Mouse (Mus musculus) embryonic facial prominence, embryonic 11.5 days (tissue): ENCODE data around the gene Slc6a5. TPM values are rescaled to one million over a fixed set of nuclear protein-coding genes. Genes with fewer than 3 reads are reported as not detected.

Experiments used
- ATAC-seq: fragments of 200-750 bp; cut with Nextera tagmentation; replicated peaks from 2 replicates; pipeline ENCODE4 v1.8.0; 2017; ENCODE audit warnings: low read depth; ENCODE audit not compliant: insufficient number of reproducible peaks, low FRiP score, low TSS enrichment
- DNase-seq: peaks from one replicate; pipeline ENCODE4 v3.0.0-alpha.2; 2015; ENCODE audit warnings: low spot score
- H3K27ac ChIP-seq: fragments of 300-500 bp; sonication (generic); replicated peaks from 2 replicates; pipeline ENCODE4 v1.5.1; 2014; ENCODE audit warnings: mild to moderate bottlenecking, low read depth, low read length, control low read depth
- H3K27me3 ChIP-seq: fragments of 300-500 bp; sonication (generic); 2 replicates; pipeline ENCODE4 v1.6.1; 2014; ENCODE audit warnings: mild to moderate bottlenecking, low read length, moderate library complexity, mixed read lengths; ENCODE audit not compliant: control insufficient read depth, insufficient read depth
- H3K36me3 ChIP-seq: fragments of 300-500 bp; sonication (generic); replicated peaks from 2 replicates; pipeline ENCODE4 v1.6.1; 2014; ENCODE audit warnings: low read depth, mild to moderate bottlenecking, low read length, moderate library complexity, mixed read lengths; ENCODE audit not compliant: control insufficient read depth, insufficient read depth
- H3K4me1 ChIP-seq: fragments of 300-500 bp; sonication (generic); 2 replicates; pipeline ENCODE4 v1.6.1; 2014; ENCODE audit warnings: low read length, mixed read lengths; ENCODE audit not compliant: control insufficient read depth, insufficient read depth
- H3K4me2 ChIP-seq: fragments of 300-500 bp; sonication (generic); 2 replicates; pipeline ENCODE4 v1.6.1; 2014; ENCODE audit warnings: low read depth, mild to moderate bottlenecking, control low read depth, low read length, moderate library complexity
- H3K4me3 ChIP-seq: fragments of 300-500 bp; sonication (generic); 2 replicates; pipeline ENCODE4 v1.5.1; 2014; ENCODE audit warnings: low read depth, low read length, control low read depth
- H3K9ac ChIP-seq: fragments of 300-500 bp; sonication (generic); replicated peaks from 2 replicates; pipeline ENCODE4 v1.6.1; 2014; ENCODE audit warnings: mild to moderate bottlenecking, control low read depth, low read length
- H3K9me3 ChIP-seq: fragments of 300-500 bp; sonication (generic); replicated peaks from 2 replicates; pipeline ENCODE4 v1.6.1; 2016; ENCODE audit warnings: mild to moderate bottlenecking, low read length, inconsistent platforms, mixed read lengths; ENCODE audit not compliant: control insufficient read depth
- WGBS: fragments of 180-500 bp; shearing (Covaris S2); extraction: QIAGEN DNeasy Blood & Tissue Kit; methylation state at CpG from one replicate; pipeline ENCODE4 v1.1.7; 2014; 5-methylcytosine and 5-hydroxymethylcytosine counted together
- polyA plus RNA-seq: library from polyadenylated mRNA; unstranded; fragments of >200 nt; fragmentation: Nextera tagmentation; extraction: Ambion mirVana; gene quantifications from 2 replicates; pipeline ENCODE4 v1.2.1, GENCODE M21; 2014

Slc6a5 gene
- polyA plus RNA-seq, 1 experiment from 2014 or later: 0.06 TPM

DNA sequence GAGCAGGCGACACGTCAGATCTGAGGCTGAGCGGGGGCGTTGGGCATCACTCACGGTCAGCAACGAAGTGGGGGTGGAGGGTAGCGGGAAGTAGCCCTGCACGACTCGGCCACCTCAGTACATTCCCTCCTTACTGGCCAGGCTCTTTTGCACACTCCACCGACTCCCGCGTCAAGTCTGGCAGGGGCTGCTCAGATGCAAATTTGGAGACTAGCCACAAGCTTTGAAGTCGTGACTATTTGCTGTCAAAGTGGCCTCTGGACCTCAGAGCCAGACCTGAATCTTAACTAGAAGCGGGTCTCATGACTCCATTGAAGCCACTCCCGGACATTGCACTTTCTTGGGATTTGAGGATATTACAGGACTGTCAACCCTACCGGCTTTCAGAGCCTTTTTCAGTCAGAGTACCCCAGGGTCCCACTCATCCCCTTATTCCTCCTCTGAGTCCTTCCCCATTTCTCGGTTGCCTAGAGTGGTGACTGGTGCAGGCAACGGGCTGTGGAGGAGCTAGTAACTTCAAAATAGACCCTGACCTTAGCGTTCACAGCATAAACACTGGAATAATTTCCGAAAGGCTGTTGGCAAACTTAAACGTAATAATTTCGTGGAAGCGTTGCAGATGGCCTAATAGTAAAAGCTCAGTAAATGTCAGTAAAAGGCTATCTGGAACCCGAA lies 1.6 kb upstream of the Slc6a5 start:
- Histone ChIP-seq H3K9me3 (no peaks in the 10 kb centered on the region), H3K4me1 (no peaks in the 10 kb centered on the region), H3K9ac (no peak overlapping the region), H3K4me3 (no peak overlapping the region), H3K36me3 (no peaks in the 10 kb centered on the region), H3K4me2 (no peak overlapping the region), H3K27ac (no peak overlapping the region), H3K27me3 (peaks cover 70% of the 10 kb centered on the region)
- DNase-seq (no peak), ATAC-seq (no peak)
- WGBS: 1% methylated on average over 24 of the region's 24 CpGs

DNA sequence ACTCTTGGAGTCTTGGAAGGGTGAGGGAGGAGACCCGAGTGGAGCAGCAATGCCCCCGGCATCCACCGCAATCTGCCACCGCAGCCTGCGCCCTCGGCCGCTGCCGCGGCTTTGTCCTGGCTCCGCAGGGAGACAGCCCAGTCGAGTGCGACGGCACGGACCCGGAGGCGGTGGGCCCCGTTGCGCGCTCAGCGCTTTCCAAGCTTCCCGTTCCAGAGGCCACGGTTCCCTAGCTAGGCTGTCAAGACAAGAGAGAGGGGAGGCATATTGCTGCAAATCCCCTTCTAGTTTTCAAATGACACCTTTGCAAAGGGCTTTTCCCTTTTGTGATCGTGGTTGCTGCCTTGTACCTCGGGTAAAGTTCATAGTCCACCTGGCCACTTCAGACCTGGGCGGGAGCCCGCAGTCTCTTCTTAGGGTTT lies 945 bp upstream of the Slc6a5 start:
- Histone ChIP-seq H3K4me1 (no peaks in the 10 kb centered on the region), H3K4me3 (no peak overlapping the region), H3K27me3 (peaks cover 76% of the 10 kb centered on the region), H3K9me3 (no peaks in the 10 kb centered on the region), H3K9ac (no peak overlapping the region), H3K36me3 (no peaks in the 10 kb centered on the region), H3K27ac (no peak overlapping the region), H3K4me2 (no peak overlapping the region)
- ATAC-seq (no peak), DNase-seq (no peak)
- WGBS: under 1% methylated on average over 26 of the region's 26 CpGs

DNA sequence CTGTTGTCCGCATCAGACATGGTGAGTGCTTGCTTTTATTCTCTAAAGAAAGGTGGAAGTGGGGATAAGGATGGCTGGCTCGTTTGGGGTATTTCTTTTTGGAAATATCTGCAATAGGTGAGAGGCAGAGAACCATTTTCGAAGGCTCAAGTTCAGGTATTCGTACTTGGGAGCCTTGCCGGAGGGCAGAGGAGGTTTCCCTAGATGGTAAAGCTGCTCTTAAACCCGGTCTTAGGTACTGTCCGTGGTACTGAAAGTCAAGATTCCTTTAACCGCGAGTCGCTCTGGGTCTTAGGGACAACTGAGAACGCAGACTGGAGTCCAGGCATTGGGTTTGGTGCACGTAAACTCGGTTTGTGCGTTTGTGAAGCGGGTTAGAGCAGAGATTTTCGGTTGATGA lies 415 bp downstream of the Slc6a5 start:
- H3K4me1 ChIP-seq: no peaks in the 10 kb centered on the region
- no peak for ATAC-seq
- DNase-seq: peak; percentile 93
- H3K9ac ChIP-seq: no peak overlapping the region
- no peak overlapping the region for H3K27ac ChIP-seq
- no peak overlapping the region for H3K4me2 ChIP-seq
- H3K27me3 ChIP-seq: peaks cover 87% of the 10 kb centered on the region
- no peaks in the 10 kb centered on the region for H3K36me3 ChIP-seq
- WGBS: under 1% methylated on average over 16 of the region's 16 CpGs
- H3K4me3 ChIP-seq: no peak overlapping the region
- no peaks in the 10 kb centered on the region for H3K9me3 ChIP-seq

DNA sequence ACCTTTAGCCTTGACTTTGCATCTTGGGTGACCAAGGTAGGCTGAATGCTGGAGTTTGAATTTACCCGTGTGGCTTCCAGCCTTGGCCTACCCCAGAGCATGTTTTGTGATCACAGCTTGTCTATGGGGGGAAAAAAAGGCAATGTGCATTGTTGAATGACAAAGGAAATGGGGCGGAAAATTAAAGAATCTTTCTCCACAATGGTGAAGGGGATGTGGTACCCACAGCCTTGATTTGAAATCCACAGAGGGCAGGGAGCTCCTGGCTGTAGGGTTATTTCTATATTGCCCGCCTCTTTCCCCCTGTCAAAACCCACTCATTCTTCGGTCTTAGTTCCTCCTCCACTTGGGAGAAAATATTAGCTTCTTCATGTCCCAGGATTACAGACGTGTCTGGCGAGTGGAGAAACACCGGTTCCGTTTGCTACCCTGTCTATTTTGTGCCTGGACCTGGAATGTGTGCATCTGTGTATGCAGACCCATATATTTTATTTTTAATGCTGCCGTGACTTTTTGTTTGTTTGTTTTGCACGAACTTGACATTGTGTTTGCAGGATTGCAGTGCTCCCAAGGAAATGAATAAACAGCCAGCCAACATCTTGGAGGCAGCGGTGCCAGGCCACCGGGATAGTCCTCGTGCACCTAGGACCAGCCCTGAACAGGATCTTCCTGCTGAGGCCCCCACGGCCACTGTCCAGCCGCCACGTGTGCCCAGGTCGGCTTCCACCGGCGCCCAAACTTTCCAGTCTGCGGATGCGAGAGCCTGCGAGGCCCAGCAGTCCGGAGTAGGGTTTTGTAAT lies 1.4 kb downstream of the Slc6a5 start:
- DNase-seq: no peak
- H3K4me3 ChIP-seq: no peak overlapping the region
- no peak overlapping the region for H3K9ac ChIP-seq
- H3K27ac ChIP-seq: no peak overlapping the region
- H3K4me1 ChIP-seq: no peaks in the 10 kb centered on the region
- H3K36me3 ChIP-seq: no peaks in the 10 kb centered on the region
- H3K9me3 ChIP-seq: no peaks in the 10 kb centered on the region
- WGBS: 3% methylated on average over 23 of the region's 23 CpGs
- no peak for ATAC-seq
- peaks cover 94% of the 10 kb centered on the region for H3K27me3 ChIP-seq
- no peak overlapping the region for H3K4me2 ChIP-seq

DNA sequence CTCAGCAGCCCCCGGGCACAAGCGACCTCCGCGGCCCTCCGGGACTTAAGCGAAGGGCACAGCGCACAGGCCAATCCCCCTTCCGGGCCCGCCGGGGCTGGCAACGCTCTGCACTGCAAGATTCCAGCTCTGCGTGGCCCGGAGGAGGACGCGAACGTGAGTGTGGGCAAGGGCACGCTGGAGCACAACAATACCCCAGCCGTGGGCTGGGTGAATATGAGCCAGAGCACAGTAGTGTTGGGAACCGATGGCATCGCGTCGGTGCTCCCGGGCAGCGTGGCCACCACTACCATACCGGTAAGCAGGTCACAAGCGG lies 2.0 kb downstream of the Slc6a5 start:
- Histone ChIP-seq H3K36me3 (no peaks in the 10 kb centered on the region), H3K4me2 (no peak overlapping the region), H3K4me1 (no peaks in the 10 kb centered on the region), H3K9me3 (no peaks in the 10 kb centered on the region), H3K9ac (no peak overlapping the region), H3K27ac (no peak overlapping the region), H3K27me3 (peaks cover 94% of the 10 kb centered on the region), H3K4me3 (no peak overlapping the region)
- under 1% methylated on average over 26 of the region's 26 CpGs for WGBS
- ATAC-seq (no peak), DNase-seq (no peak)

DNA sequence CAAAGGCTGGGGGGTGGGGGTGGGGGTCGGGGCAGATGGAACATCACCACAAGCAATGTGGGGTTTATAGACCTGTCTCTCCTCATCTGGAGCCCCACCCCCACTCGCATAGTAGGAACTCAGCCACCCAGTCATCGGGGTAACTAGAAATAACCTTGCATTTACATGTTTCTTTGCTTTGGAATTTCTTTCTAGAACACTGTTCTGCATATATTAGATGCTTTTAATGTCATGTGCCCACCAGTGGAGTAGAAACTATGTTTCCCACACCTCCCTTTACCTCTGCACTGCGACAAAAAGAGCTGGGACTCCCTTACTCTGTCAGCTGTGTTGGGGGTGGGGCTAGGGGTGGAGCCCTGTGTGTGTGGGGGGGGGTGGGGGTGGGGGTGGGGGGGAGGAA lies 3.2 kb downstream of the Slc6a5 start:
- H3K4me3 ChIP-seq: no peak overlapping the region
- WGBS: 4% methylated on average over 4 of the region's 4 CpGs
- H3K27me3 ChIP-seq: peaks cover 93% of the 10 kb centered on the region
- H3K36me3 ChIP-seq: no peaks in the 10 kb centered on the region
- no peaks in the 10 kb centered on the region for H3K9me3 ChIP-seq
- ATAC-seq: no peak
- H3K4me1 ChIP-seq: no peaks in the 10 kb centered on the region
- no peak overlapping the region for H3K4me2 ChIP-seq
- H3K9ac ChIP-seq: no peak overlapping the region
- no peak for DNase-seq
- H3K27ac ChIP-seq: no peak overlapping the region

DNA sequence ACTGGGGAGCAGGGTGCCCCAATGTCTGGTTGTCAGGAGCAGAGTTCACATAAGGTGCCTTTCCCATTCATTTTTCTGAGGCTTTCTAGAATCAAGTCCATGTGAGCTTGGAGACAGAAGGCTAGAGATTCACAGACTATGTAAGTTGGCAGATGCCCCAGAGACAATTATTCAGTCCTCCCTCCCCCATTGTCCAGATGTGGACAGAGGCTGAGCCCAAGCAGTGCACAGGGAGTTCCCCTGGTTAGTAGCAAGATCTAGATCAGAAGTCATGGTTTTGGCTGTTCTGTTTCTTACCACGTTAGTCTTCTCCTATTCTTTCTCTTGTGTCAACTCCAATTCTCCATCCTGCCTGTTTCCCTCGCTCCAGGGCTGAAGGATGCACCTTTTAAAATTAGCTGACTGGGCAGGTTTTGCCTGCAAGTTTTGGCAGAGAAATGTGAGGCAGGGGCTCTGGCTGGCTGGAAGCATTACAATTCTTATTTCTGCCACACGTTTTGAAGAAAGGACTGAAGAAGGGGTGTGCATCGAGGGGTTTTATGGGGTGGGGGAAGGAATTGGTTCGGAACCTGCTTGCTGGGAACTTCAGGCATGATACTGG lies 3.9 kb downstream of the Slc6a5 start:
- WGBS: 3% methylated on average over 5 of the region's 5 CpGs
- H3K9ac ChIP-seq: no peak overlapping the region
- H3K4me3 ChIP-seq: no peak overlapping the region
- no peaks in the 10 kb centered on the region for H3K9me3 ChIP-seq
- H3K36me3 ChIP-seq: no peaks in the 10 kb centered on the region
- H3K4me2 ChIP-seq: no peak overlapping the region
- H3K27ac ChIP-seq: no peak overlapping the region
- ATAC-seq (no peak), DNase-seq (no peak)
- H3K4me1 ChIP-seq: no peaks in the 10 kb centered on the region
- H3K27me3 ChIP-seq: peaks cover 87% of the 10 kb centered on the region

DNA sequence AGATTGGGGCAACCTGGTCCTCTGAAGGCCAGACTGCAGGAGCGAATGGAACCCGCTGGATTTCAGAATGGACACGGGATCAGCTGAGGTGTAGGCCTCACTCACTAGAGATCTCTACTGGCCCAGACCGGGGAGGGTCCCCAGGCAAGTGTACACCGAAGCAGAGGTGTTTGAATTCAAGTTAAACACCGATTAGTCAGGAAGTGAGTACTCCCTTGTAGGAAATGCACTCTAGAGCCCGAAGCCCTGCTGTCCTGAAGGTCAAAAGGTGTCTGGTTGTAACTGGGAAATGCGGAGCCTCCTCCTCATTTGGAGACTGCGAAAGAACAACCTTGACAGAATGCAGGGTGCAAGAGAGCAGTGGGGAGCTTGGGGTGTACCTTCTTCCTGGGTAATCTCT lies 5.0 kb downstream of the Slc6a5 start:
- H3K27ac ChIP-seq: no peak overlapping the region
- H3K9ac ChIP-seq: no peak overlapping the region
- ATAC-seq: no peak
- H3K4me1 ChIP-seq: no peaks in the 10 kb centered on the region
- H3K4me3 ChIP-seq: no peak overlapping the region
- WGBS: 1% methylated on average over 9 of the region's 9 CpGs
- H3K36me3 ChIP-seq: no peaks in the 10 kb centered on the region
- peaks cover 77% of the 10 kb centered on the region for H3K27me3 ChIP-seq
- H3K9me3 ChIP-seq: no peaks in the 10 kb centered on the region
- no peak for DNase-seq
- no peak overlapping the region for H3K4me2 ChIP-seq
